Mouse (Mus musculus) MEL (cell line): ENCODE results near the gene Aldh8a1.

Experiments used
- CHD2 ChIP-seq: IDR thresholded peaks from 2 replicates; pipeline ENCODE4 v1.6.1; 2011; ENCODE audit warnings: low read length, improper control_type of control experiment
- CTCF ChIP-seq, 3 experiments: IDR thresholded peaks in 2 of 3; conservative IDR thresholded peaks in 1 of 3; 2 replicates each; pipeline ENCODE4 v1.5.1; 2011 to 2012; ENCODE audit warnings: low read length in 3 of 3, low read depth in 2 of 3, mild to moderate bottlenecking in 2 of 3, improper control_type of control experiment in 1 of 3, inconsistent platforms in 1 of 3, mixed read lengths in 1 of 3, moderate library complexity in 1 of 3; ENCODE audit not compliant: control insufficient read depth in 1 of 3, insufficient read depth in 1 of 3, poor library complexity in 1 of 3, severe bottlenecking in 1 of 3
- ELF1 ChIP-seq: IDR thresholded peaks from 2 replicates; pipeline ENCODE4 v1.6.1; 2014; ENCODE audit warnings: low read depth, mild to moderate bottlenecking, inconsistent platforms, low read length, improper control_type of control experiment, moderate library complexity
- EP300 ChIP-seq, 2 experiments: IDR thresholded peaks; 2 replicates each; pipeline ENCODE4 v1.6.1; 2011; ENCODE audit warnings: improper control_type of control experiment in 2 of 2, low read length in 2 of 2, low read depth in 1 of 2, mild to moderate bottlenecking in 1 of 2
- HCFC1 ChIP-seq: IDR thresholded peaks from 2 replicates; pipeline ENCODE4 v1.6.1; 2012; ENCODE audit warnings: low read depth, mild to moderate bottlenecking, inconsistent platforms, low read length, improper control_type of control experiment, moderate library complexity
- MAZ ChIP-seq: IDR thresholded peaks from 2 replicates; pipeline ENCODE4 v1.6.1; 2012; ENCODE audit warnings: low read depth, mild to moderate bottlenecking, inconsistent platforms, low read length, improper control_type of control experiment
- POLR2A ChIP-seq, 2 experiments: IDR thresholded peaks; 2 replicates each; pipeline ENCODE4 v1.6.1; 2011 to 2012; ENCODE audit warnings: low read length in 2 of 2, mild to moderate bottlenecking in 2 of 2, control low read depth in 1 of 2, improper control_type of control experiment in 1 of 2, low read depth in 1 of 2, moderate library complexity in 1 of 2; ENCODE audit not compliant: control insufficient read depth in 1 of 2, insufficient read depth in 1 of 2, poor library complexity in 1 of 2
- POLR2AphosphoS2 ChIP-seq: IDR thresholded peaks from 2 replicates; pipeline ENCODE4 v1.6.1; 2011; ENCODE audit warnings: low read length, improper control_type of control experiment
- USF1 ChIP-seq: IDR thresholded peaks from 2 replicates; pipeline ENCODE4 v1.6.1; 2014; ENCODE audit warnings: low read depth, mild to moderate bottlenecking, inconsistent platforms, low read length, improper control_type of control experiment, moderate library complexity
- USF2 ChIP-seq, 2 experiments: IDR thresholded peaks; 2 replicates each; pipeline ENCODE4 v1.6.1; 2011 to 2012; ENCODE audit warnings: improper control_type of control experiment in 2 of 2, low read length in 2 of 2, borderline replicate concordance in 1 of 2, inconsistent platforms in 1 of 2, low read depth in 1 of 2, mild to moderate bottlenecking in 1 of 2; ENCODE audit not compliant: insufficient read depth in 1 of 2
- ZC3H11A ChIP-seq: IDR thresholded peaks from 2 replicates; pipeline ENCODE4 v1.6.1; 2012; ENCODE audit warnings: low read depth, mild to moderate bottlenecking, inconsistent platforms, low read length, improper control_type of control experiment
- ZMIZ1 ChIP-seq: IDR thresholded peaks from 2 replicates; pipeline ENCODE4 v1.6.1; 2012; ENCODE audit warnings: low read depth, mild to moderate bottlenecking, inconsistent platforms, low read length, improper control_type of control experiment, moderate library complexity

DNA sequence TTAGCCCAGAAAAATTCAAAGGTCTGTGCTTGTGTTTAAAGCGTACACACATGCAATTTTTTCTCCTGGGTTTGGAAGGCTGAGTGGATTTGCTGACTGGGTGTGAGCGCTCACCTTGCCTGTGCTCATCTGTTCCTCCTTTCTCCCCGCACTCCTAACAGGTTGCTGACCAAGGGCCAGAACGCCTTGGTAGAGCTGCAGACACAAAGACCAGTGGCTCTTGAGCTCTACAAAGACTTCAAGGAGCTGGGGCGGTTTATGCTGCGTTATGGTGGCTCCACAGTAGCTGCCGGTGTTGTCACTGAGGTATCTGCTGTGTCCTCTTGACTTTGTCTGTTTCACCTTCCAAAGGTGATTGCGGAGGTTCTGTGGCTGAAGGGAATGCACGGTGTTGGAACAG, 9.6 kb upstream of the Aldh8a1 start:
- no peak for TF ChIP-seq CTCF (IDR thresholded peaks at IDR 0.05 in 2 of 3, conservative IDR thresholded peaks at IDR 0.05 in 1 of 3; ENCODE audit: control insufficient read depth in 1 of 3, insufficient read depth in 1 of 3, low read depth in 2 of 3, low read length in 3 of 3, poor library complexity in 1 of 3, severe bottlenecking in 1 of 3)
- no peak for TF ChIP-seq ZC3H11A
- TF ChIP-seq EP300 (IDR thresholded peaks at IDR 0.05; ENCODE audit: low read depth in 1 of 2, low read length in 2 of 2), result no peak
- no peak for TF ChIP-seq POLR2AphosphoS2
- no peak for TF ChIP-seq USF1
- TF ChIP-seq HCFC1, result no peak
- TF ChIP-seq USF2 (IDR thresholded peaks at IDR 0.05; ENCODE audit: borderline replicate concordance in 1 of 2, insufficient read depth in 1 of 2, low read depth in 1 of 2, low read length in 2 of 2), result no peak
- TF ChIP-seq CHD2, result no peak
- no peak for TF ChIP-seq ZMIZ1
- no peak for TF ChIP-seq POLR2A (IDR thresholded peaks at IDR 0.05; ENCODE audit: control insufficient read depth in 1 of 2, insufficient read depth in 1 of 2, low read depth in 1 of 2, low read length in 2 of 2, poor library complexity in 1 of 2)
- TF ChIP-seq MAZ, result no peak
- TF ChIP-seq ELF1, result no peak
